Mouse (Mus musculus) forebrain, embryonic 10.5 days (tissue): ENCODE measurements around the gene Setd2. TPM values are rescaled to one million over a fixed set of nuclear protein-coding genes. Genes with fewer than 3 reads are reported as not detected.

Experiments used
- DNase-seq: peaks from one replicate; pipeline ENCODE4 v3.0.0-alpha.2; 2017; ENCODE audit warnings: low spot score; ENCODE audit errors: extremely low spot score
- H3K27ac ChIP-seq: fragments of 300-500 bp; sonication (generic); 2 replicates; pipeline ENCODE4 v1.5.1; 2016; ENCODE audit warnings: mild to moderate bottlenecking
- H3K27me3 ChIP-seq: fragments of 300-500 bp; sonication (generic); 2 replicates; pipeline ENCODE4 v1.6.1; 2016; ENCODE audit warnings: mild to moderate bottlenecking; ENCODE audit not compliant: poor library complexity, severe bottlenecking
- H3K36me3 ChIP-seq: fragments of 300-500 bp; sonication (generic); replicated peaks from 2 replicates; pipeline ENCODE4 v1.6.1; 2016; ENCODE audit warnings: mild to moderate bottlenecking, moderate library complexity
- H3K4me1 ChIP-seq: fragments of 300-500 bp; sonication (generic); 2 replicates; pipeline ENCODE4 v1.6.1; 2016
- H3K4me3 ChIP-seq: fragments of 300-500 bp; sonication (generic); 2 replicates; pipeline ENCODE4 v1.5.1; 2016; ENCODE audit warnings: mild to moderate bottlenecking, moderate library complexity
- H3K9me3 ChIP-seq: fragments of 300-500 bp; sonication (generic); 2 replicates; pipeline ENCODE4 v1.6.1; 2016; ENCODE audit warnings: mild to moderate bottlenecking, moderate library complexity
- WGBS: fragments of 180-500 bp; shearing (Covaris S2); methylation state at CpG from one replicate; pipeline ENCODE4 v1.1.7; 2016; 5-methylcytosine and 5-hydroxymethylcytosine counted together
- polyA plus RNA-seq: library from polyadenylated mRNA; unstranded; fragments of >200 nt; fragmentation: Nextera tagmentation; extraction: Ambion mirVana; gene quantifications from 2 replicates; pipeline ENCODE4 v1.2.1, GENCODE M21; 2016

Setd2 gene
- polyA plus RNA-seq, 1 experiment from 2014 or later, result 38.0 TPM

DNA sequence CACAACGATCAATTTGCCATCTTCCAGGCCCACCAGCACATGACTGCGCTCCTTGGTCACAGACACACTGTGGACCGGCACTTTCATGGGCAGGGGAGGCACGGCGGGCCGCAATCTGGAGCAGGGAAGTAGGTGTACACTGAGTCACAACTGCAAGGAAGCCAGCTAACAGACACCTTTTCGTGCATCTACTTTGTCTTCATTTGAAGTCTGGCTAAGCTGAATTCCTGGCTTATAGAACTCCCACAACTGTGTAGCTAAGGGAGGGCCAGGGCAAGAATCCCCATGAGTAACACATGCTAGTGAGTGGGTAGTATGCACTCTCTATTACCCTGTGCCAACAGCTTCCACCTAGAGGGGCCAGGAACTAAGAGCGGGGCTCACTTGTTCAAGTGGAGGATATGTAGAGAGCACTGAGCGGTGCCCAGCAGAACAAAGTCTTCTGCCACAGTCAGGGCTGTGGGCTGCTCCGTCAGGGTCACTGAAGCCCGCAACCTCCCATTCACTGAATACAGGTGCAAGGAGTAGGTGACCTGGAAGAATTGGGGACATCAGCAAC is 93.0 kb downstream of the Setd2 start:
- H3K9me3 ChIP-seq, result no peaks in the 10 kb centered on the region
- H3K27me3 ChIP-seq, result peaks cover 14% of the 10 kb centered on the region
- no peak for DNase-seq
- peak overlapping the region; percentile 90 for H3K27ac ChIP-seq
- peak overlapping the region; percentile 64 for H3K4me3 ChIP-seq
- H3K4me1 ChIP-seq, result peaks cover 34% of the 10 kb centered on the region
- 68% methylated on average over 11 of the region's 11 CpGs for WGBS
- peaks cover 46% of the 10 kb centered on the region for H3K36me3 ChIP-seq

DNA sequence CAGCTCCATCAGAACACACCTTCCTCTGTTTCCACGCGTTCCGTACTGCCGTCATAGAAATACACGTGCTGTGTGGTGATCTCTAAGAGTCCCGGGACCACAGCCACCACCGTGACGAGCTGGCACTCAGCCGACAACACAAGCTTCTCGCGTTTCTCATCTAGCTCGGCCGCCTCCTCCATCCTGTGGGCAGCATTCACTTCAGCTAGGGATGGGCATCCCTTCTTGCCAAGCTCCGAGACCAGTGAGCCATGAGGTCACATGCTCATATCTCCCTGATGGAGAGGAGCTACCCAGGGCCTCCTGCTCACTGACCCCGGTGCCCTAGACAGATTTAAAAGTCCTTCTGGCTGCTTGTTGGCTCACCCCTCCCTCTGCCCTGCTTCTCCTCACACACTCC is 97.8 kb downstream of the Setd2 start:
- 94% methylated on average over 15 of the region's 15 CpGs for WGBS
- H3K27me3 ChIP-seq, result peaks cover 61% of the 10 kb centered on the region

DNA sequence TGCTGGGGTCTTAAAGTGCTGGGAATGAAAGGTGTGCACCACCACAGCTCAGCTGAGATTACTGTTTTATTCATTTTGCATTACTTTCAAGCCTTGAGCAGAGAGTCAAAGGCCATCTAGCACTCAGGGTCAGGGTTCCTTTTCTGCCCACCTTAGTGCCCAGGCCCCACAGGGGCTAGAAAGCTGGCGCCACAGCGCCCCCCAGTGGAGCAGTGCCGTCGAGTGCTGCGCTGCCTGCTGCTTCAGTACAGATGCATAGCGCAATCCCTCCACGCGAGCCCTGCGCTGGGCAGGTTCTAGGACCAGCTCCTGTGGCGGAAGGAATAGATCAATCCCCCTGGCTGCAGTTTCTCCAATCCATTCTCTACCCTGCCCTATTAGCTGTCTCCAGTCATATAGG is 98.8 kb downstream of the Setd2 start:
- peaks cover 22% of the 10 kb centered on the region; the same call in 1 of the 2 replicates for H3K36me3 ChIP-seq
- H3K4me3 ChIP-seq, result peak overlapping the region; percentile 48
- H3K9me3 ChIP-seq, result no peaks in the 10 kb centered on the region
- H3K27me3 ChIP-seq, result peaks cover 62% of the 10 kb centered on the region
- 15% methylated on average over 10 of the region's 10 CpGs for WGBS
- peaks cover 36% of the 10 kb centered on the region for H3K4me1 ChIP-seq
- DNase-seq, result peak; percentile 74
- H3K27ac ChIP-seq, result no peak overlapping the region

More for the DNA sequence above, 97.8 kb downstream of the Setd2 start:
- no peak overlapping the region for H3K4me3 ChIP-seq
- no peaks in the 10 kb centered on the region for H3K9me3 ChIP-seq
- H3K27ac ChIP-seq, result no peak overlapping the region
- peaks cover 41% of the 10 kb centered on the region for H3K4me1 ChIP-seq
- H3K36me3 ChIP-seq, result peaks cover 24% of the 10 kb centered on the region; the same call in 1 of the 2 replicates
- DNase-seq, result no peak

DNA sequence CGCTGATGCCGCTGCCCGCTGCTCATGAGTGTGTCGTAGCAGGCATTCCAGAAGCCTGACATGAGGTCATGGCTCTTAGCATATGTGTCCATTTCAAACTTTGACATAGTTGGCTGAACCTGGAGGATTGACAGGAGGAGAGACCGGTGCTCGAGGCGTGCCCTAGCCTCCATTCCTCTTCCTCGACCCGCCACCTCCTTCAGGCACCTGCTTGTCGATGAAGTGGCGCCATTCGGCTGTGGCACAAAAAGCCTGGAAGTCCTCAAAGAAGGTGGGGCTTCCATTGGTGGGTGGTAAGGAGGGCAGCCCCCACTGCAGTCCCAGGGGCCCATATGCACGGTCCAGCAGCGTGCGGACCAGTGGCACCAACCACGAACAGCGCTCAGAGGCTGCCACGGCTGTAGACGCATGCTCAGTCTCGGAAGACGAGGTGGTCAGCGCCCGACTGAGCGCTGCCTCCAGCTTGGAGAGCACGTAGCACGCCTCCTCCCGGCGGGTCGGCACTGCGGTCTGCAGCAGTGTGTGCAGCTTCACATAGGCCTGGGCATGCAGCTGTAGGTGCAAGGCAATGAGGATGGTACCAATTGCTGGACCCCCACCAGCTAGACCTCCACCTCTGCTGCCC is 99.4 kb downstream of the Setd2 start:
- Histone ChIP-seq H3K4me1 (peaks cover 36% of the 10 kb centered on the region), H3K27ac (no peak overlapping the region), H3K27me3 (peaks cover 65% of the 10 kb centered on the region), H3K36me3 (peaks cover 20% of the 10 kb centered on the region; the same call in 1 of the 2 replicates), H3K4me3 (peak overlapping the region; percentile 48), H3K9me3 (no peaks in the 10 kb centered on the region)
- WGBS, result 21% methylated on average over 30 of the region's 30 CpGs
- DNase-seq, result peak; percentile 64

DNA sequence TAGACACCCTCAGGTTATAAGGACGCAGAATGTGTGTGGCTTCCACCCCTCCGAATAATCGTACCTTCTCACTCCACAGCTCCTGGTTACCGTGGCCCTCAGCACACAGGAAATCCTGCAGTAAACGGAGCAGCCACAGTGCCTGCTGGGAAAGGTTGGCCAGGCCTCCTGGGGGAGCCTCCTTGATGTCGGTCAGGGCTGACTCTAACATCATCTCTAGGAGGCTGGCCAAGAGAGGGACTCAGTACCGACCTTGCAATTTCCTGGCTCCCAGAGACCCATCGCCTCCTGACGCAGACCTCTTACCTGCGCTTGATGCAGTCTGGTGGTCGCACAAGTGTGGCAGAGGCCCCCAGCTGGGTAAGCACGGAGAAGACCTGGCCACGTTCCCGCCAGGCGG is 100.3 kb downstream of the Setd2 start:
- Histone ChIP-seq H3K36me3 (peaks cover 20% of the 10 kb centered on the region; the same call in 1 of the 2 replicates), H3K27ac (no peak overlapping the region), H3K4me3 (no peak overlapping the region), H3K9me3 (no peaks in the 10 kb centered on the region), H3K27me3 (peaks cover 65% of the 10 kb centered on the region), H3K4me1 (peaks cover 36% of the 10 kb centered on the region)
- DNase-seq, result no peak
- 87% methylated on average over 15 of the region's 15 CpGs for WGBS

DNA sequence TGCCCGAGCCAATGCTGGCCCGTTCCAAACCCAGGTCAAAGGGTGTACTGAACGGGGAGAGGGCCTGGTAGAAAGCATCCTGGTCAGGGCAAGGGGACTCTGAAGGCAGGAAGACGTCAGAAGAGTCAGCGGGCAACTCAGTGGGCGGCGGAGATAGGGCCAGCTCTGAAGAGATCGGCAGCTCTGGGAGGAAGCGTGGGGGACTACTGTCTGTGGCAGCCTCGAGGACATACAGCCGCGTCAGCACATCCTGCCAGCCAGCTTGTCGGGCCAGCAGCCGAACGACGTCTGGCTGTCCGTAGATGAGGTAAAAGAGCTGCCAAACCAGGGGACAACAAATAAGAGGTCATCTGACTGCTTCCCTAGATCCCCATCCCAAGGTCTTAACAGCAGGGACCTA is 101.5 kb downstream of the Setd2 start:
- Histone ChIP-seq H3K4me3 (no peak overlapping the region), H3K4me1 (peaks cover 36% of the 10 kb centered on the region), H3K9me3 (no peaks in the 10 kb centered on the region), H3K27ac (no peak overlapping the region), H3K27me3 (peaks cover 65% of the 10 kb centered on the region), H3K36me3 (peaks cover 18% of the 10 kb centered on the region)
- no peak for DNase-seq
- WGBS, result 86% methylated on average over 17 of the region's 17 CpGs

DNA sequence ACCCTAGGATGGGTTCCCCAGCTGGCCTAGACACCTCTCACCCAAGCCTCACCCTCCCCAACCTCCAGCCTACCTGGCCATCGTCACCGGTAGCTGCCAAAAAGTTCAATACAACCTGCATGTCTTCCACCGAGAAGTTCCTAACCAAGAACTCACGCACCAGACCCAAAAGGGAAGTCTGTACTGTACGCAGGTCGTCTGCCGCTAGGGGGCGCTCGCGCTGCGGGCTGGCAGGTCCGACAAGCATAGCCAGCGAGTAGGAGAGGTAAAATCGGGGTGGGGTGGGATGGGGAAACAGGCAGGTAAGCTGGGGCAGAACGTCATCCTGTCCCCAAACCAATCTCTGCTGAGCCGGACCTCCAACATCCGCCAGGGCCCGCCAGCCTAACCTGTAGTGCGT is 102.8 kb downstream of the Setd2 start:
- peak; percentile 86 for DNase-seq
- no peak overlapping the region for H3K4me3 ChIP-seq
- WGBS, result 7% methylated on average over 19 of the region's 19 CpGs
- H3K27me3 ChIP-seq, result peaks cover 65% of the 10 kb centered on the region
- no peak overlapping the region for H3K27ac ChIP-seq
- peaks cover 36% of the 10 kb centered on the region for H3K4me1 ChIP-seq
- H3K9me3 ChIP-seq, result no peaks in the 10 kb centered on the region
- H3K36me3 ChIP-seq, result peaks cover 10% of the 10 kb centered on the region

DNA sequence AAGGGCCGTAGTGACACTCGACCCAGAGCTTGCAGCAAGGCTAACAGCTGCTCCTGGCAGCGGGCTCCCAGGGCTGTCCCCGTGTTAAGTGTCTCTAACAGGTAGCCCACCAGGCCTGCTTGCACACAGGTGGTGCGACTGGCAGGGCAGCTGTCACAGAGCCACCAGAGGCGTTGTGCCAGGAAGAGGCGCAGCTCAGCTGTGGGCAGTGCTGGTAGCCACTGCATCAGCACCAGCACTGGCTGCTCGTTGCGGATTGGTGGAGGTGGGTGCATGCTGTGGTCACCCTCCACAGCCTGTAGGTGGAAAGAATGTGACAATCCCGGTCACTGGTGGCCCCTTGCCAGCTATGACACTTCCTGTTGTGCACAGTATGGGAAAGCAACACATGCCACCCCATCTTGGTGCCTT is 106.2 kb downstream of the Setd2 start:
- H3K27ac ChIP-seq, result no peak overlapping the region
- peaks cover 28% of the 10 kb centered on the region for H3K4me1 ChIP-seq
- H3K9me3 ChIP-seq, result no peaks in the 10 kb centered on the region
- peaks cover 31% of the 10 kb centered on the region for H3K27me3 ChIP-seq
- peaks cover 6% of the 10 kb centered on the region for H3K36me3 ChIP-seq
- H3K4me3 ChIP-seq, result no peak overlapping the region
- no peak for DNase-seq
- WGBS, result 89% methylated on average over 10 of the region's 10 CpGs

DNA sequence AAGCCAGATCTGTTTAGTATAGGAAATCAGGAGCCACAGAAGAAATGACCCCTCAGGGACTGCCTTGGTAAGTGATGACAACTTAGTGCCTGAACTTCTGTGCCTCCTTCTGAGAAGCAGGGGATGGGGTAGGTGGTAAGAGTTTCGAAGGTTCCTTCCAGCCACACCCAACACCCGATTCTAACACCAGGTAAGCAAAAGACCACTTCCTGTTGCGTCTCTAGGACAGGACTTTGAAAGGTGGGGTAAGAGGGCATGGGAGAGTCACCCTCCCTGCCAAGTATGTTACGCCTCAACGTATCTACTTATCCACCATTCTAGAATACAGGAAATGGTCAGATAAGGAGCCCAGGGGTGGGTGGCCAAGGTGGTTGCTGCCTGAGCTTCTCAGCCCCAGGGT is 108.6 kb downstream of the Setd2 start:
- Histone ChIP-seq H3K36me3 (peaks cover 6% of the 10 kb centered on the region), H3K4me1 (peaks cover 9% of the 10 kb centered on the region), H3K9me3 (no peaks in the 10 kb centered on the region), H3K27me3 (peaks cover 7% of the 10 kb centered on the region), H3K27ac (no peak overlapping the region), H3K4me3 (no peak overlapping the region)
- 94% methylated on average over 5 of the region's 5 CpGs for WGBS
- DNase-seq, result no peak

DNA sequence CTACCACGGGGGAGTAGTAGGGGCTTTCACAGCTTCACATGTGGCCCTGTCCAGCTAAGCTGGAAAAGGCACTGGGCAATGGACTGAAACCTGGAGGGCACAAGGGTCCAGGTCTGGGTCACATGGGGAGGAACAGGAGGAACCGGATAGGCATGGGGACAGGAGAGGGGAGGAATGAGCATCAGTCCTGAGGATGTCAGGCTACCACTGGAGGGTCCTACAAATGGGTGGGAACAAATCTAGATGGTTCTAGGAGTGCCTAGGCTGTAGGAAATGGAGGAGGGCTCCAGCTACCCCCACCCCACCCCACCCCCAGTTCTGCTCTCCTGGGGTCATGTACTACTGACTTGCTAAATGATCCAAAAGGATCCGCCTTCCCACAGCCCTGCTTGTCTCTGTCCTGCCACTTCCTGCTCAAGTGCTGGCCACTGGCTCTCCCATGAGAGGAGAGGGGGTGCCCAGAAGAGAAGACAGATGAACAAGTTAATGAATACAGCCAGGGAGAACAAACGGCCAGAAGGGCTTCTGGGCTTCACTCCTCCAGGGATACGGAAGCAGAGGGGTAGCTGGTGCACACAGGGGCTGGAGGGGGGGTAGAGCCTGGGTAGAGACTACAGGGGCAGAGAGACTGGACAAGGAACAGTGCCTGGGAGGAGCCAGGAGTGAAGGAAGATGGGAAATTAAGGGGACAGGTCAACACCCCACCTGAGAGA is 110.6 kb downstream of the Setd2 start:
- Histone ChIP-seq H3K36me3 (peaks cover 6% of the 10 kb centered on the region), H3K9me3 (no peaks in the 10 kb centered on the region), H3K27me3 (no peaks in the 10 kb centered on the region), H3K4me3 (no peak overlapping the region), H3K27ac (no peak overlapping the region), H3K4me1 (peaks cover 9% of the 10 kb centered on the region)
- no peak for DNase-seq
- WGBS, result 65% methylated on average over 5 of the region's 5 CpGs

DNA sequence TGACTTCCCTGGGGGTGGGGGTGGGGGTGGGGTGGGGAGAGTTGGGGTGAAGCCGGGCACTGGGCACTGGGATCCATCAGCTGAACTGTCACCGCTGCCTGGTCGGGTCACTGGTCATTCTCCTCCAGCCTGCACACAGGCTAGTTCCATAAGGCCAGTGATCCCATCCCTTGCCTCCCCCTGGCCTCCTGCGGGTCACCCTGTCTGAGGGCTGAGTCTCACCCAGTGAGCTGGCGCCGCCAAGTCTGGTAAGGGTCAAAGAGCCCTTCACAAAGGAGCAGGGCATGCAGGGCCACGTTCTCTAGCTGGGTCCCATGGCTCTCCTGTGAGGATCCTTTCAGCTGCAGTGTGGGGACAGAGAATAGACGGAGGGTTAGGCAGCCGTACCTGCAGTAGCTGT is 111.4 kb downstream of the Setd2 start:
- Histone ChIP-seq H3K9me3 (no peaks in the 10 kb centered on the region), H3K4me3 (no peak overlapping the region), H3K27ac (no peak overlapping the region), H3K36me3 (peaks cover under 1% of the 10 kb centered on the region; the same call in 1 of the 2 replicates), H3K27me3 (no peaks in the 10 kb centered on the region), H3K4me1 (peaks cover 9% of the 10 kb centered on the region)
- no peak for DNase-seq
- 71% methylated on average over 9 of the region's 9 CpGs for WGBS

GRCm38 (mm10) chr9:110644295-110644694 is 111.9 kb downstream of the Setd2 start:
- H3K27ac ChIP-seq, result no peak overlapping the region
- no peaks in the 10 kb centered on the region for H3K36me3 ChIP-seq
- H3K4me1 ChIP-seq, result peaks cover 11% of the 10 kb centered on the region
- H3K9me3 ChIP-seq, result no peaks in the 10 kb centered on the region
- DNase-seq, result no peak
- no peaks in the 10 kb centered on the region for H3K27me3 ChIP-seq
- 82% methylated on average over 10 of the region's 10 CpGs for WGBS
- no peak overlapping the region for H3K4me3 ChIP-seq

- 87% methylated on average over 9 of the region's 9 CpGs for WGBS
- no peaks in the 10 kb centered on the region for H3K27me3 ChIP-seq
- no peak overlapping the region for H3K4me3 ChIP-seq
- no peaks in the 10 kb centered on the region for H3K9me3 ChIP-seq
- peaks cover 21% of the 10 kb centered on the region for H3K4me1 ChIP-seq
- no peak overlapping the region for H3K27ac ChIP-seq
- no peaks in the 10 kb centered on the region for H3K36me3 ChIP-seq
- no peak for DNase-seq
These were observed 112.8 kb downstream of the Setd2 start for GRCm38 (mm10) chr9:110645219-110645618.
